Mouse (Mus musculus) urinary bladder, postnatal 25 days (tissue): ENCODE measurements around the gene Gtsf1l.
A peak's percentile ranks its signal among the peaks of the same experiment; 100 is the strongest.

Experiments used
- DNase-seq: peaks from one replicate; pipeline ENCODE4 v3.0.0; 2022; ENCODE audit warnings: low spot score

Gtsf1l gene

DNA sequence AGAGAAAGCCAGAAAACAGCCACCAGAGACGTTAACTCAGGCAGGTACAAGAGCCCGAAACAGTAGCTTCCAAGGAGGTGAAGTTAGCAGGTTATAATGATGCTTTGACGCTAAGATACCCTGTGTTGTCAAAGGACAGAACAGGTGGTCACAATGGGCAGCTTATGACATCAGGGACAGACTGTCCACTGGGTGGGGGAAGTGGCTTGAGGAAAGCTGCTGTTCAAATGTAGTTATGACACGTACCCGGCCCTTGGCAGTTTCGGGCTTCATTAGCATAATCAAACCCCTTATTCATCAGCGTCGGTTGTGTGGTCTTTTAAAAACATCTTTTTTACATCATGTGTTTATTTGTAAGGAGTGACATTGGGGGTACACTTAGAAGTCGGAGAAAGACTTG is at the start of gene Gtsf1l:
TSS of gene Gtsf1l (minus strand) at position 128 of the 400 bp plus-strand sequence.
- no peak for DNase-seq

DNA sequence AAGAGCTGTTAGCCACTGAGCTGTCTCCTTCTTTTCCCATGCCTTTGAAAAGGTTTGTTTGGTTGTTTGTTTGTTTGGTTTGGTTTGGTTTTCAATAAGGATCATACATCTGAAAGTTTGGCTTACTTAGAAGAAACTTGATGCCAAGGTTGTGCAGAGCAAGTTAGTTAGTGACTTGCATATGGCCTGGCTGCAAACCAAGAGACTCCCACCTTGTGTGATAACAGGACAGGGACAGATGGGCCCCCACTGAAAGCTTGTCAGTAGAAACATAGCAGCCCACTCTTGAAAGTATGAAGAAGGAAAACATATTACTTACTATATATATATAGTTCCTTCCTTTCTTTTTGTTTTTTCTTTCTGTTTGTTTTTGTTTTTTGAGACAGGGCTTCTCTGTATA is 49.3 kb upstream of the Gtsf1l start:
- DNase-seq: no peak

DNA sequence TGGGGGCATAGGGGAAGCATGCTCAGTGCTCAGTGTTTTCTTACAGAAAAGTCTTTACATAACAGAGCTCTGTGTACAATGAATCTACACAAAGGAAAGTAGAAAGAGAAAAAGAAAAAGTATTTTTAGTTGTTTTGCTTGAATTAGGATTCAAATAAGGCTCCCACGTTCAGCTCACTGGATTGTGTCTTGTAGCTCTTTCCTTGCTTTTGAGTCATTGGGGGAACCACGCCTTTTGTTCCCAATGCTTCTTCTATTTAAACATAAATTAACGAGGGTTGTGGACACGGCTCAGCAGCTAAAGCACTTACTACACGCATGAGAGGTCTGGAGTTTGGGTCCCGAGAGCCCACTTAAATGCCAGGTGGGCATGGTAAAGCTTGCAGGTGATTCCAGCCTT is 48.3 kb upstream of the Gtsf1l start:
- DNase-seq: no peak

GRCm38 (mm10) chr2:163132314-163132713 is 44.7 kb upstream of the Gtsf1l start:
- no peak for DNase-seq

DNA sequence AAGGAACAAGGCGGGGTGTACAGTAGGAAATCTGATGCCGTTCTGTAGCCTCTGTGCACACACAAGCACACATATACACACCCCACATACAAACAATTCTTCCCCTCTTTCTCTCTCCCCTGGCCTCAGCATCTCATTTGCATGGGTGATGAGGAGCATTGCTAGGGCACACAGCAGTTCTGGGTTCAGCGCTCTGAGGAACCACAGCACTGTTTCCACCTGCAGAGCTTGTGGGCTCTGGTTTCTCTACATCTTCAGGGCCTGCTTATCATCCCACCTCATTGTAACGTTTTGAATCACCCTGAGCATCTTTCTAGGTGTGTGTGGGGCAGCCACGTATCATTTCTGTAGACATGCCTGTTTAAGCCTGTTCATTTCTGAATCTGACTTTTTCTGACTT is 43.2 kb upstream of the Gtsf1l start:
- no peak for DNase-seq

- no peak for DNase-seq
Observed at GRCm38 (mm10) chr2:163123496-163123895, 35.8 kb upstream of the Gtsf1l start.

DNA sequence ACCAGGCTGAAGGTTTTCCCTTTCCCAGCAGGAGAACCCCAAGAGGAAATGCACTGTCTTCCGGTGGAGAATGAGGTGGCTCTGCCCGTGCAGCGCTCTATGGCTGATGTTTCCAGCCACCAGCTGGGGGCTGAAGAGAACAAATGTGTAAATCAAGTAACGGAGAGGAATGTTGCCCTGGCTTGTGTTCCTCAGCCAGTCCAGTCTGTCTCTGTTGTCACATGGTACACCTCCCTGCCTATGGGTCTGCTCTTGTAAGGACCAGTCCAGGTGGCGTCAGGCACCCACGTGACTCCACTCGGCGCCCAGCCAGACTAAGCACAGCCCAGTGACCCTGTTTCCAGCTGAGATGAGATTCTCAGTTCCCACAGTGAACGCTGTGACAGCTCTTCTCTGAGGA is 34.7 kb upstream of the Gtsf1l start:
- no peak for DNase-seq

- DNase-seq: no peak
Observed at GRCm38 (mm10) chr2:163121353-163121660, 33.7 kb upstream of the Gtsf1l start.

DNA sequence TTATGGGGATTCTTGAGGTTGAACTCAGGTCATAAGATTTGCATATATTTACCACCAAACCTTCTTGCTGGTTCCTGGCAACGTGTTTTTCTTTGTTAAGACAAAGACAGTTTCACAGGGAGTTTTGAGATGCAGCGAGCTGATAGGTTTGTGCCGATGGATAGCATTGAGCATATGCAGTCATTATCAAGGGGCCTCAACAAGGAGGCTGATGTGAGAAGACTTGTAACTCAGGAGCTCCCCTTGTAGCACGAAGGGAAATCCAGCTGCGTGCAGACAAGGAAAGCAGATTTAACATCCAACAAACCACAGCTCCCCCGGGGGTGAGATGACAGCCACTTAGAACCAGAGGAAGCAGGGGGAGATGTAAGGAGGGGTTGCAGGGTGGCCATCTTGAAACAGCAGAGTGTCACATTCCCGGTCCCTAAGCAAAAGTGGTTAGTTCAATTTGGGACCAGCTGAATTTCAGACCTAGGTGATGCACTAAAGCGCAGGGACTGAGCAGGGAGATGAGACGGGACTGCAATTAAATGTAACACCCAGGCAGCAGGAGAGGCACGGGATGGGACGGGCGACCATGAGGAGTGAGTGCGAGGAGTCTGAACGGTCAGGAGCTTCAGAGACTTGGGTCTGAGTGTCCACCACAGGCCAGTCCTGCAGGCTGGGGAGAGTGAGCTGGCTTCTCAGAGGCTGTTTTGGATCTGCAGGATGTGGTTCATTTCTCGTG is 33.1 kb upstream of the Gtsf1l start:
- no peak for DNase-seq

- DNase-seq: no peak
Observed at GRCm38 (mm10) chr2:163111413-163112201, 24.0 kb upstream of the Gtsf1l start.

GRCm38 (mm10) chr2:163110706-163111105 is 23.1 kb upstream of the Gtsf1l start:
- no peak for DNase-seq

- no peak for DNase-seq
Observed at GRCm38 (mm10) chr2:163108385-163108784, 20.7 kb upstream of the Gtsf1l start.

- DNase-seq: no peak
Observed at GRCm38 (mm10) chr2:163104086-163104770, 16.6 kb upstream of the Gtsf1l start.

DNA sequence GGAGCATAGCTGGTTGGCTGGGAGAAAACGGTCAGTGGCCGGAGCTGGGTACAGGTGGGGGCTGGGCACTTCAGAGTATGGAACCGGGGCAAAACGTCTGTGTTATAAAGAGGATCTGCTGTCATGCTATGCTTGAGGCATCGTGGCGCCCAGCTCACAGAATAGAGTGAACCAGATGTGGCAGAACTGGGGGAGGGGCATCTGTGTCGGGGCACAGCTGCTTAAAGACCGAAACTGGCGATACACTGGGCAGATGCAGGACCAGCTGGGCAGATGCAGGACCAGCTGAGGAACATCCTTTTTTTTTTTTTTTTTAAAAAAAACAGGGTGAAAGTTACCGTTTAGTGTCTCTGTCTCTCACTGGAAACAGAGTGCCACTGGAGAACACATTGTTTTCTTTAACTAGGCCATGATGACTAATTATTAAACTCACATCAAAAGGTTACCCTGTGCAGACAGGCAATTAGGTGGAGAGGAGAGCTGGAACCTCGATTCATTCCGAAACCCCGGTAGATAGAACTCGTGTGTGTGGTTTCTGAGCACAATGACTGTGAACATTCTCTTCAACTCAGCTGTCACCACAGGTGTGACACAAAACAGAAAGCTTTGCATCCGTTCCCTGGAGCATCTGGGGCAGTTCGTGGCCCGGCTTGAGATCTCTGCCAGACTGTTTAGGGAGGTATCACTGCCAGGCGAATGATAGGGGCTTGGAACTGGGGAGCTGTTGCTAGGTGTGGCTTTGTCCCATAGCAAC is 15.4 kb upstream of the Gtsf1l start:
- no peak for DNase-seq

GRCm38 (mm10) chr2:163102216-163102615 is 14.6 kb upstream of the Gtsf1l start:
- DNase-seq: no peak

- peak; percentile 69 for DNase-seq
Observed at GRCm38 (mm10) chr2:163101646-163102203, 14.1 kb upstream of the Gtsf1l start.

GRCm38 (mm10) chr2:163100551-163100950 is 12.9 kb upstream of the Gtsf1l start:
- DNase-seq: no peak

DNA sequence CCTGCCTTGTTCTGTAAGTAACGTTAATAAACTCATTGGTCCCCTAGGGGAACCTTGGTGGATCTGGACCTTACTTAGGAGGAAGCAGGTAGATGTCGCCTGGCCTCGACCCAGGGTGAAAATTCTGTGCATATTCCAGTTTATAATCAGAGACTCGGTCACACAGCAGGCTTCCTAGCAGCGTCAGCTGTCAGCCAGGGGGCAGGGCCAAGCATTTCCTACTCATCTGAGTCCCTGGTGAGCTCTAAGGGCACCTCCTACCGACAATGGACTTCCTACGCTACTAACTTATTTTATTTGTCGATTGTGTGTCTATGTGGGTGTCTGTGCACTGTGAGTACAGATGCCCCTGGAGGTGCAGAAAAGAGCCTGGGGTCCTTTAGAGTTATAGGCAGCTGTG is 12.3 kb upstream of the Gtsf1l start:
- DNase-seq: no peak

DNA sequence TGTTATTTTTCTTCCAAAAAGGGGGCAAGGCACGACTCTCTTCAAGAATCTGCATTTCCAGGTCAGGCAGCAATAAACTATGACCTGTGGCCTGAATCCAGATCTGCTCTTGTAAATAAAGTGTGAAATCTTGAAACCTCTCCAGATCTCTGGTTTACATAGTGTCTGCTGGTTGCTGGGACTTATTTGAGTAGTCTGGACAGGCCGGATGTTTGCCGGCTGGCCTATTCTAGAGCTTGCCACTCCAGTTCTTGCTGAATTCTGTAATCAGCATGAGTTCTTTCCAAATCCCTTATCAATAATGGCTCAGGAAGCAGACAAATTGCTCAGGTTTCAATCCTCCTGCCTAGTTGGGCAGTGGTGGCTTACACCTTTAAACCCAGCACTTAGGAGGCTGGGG is 8.1 kb upstream of the Gtsf1l start:
- DNase-seq: no peak

DNA sequence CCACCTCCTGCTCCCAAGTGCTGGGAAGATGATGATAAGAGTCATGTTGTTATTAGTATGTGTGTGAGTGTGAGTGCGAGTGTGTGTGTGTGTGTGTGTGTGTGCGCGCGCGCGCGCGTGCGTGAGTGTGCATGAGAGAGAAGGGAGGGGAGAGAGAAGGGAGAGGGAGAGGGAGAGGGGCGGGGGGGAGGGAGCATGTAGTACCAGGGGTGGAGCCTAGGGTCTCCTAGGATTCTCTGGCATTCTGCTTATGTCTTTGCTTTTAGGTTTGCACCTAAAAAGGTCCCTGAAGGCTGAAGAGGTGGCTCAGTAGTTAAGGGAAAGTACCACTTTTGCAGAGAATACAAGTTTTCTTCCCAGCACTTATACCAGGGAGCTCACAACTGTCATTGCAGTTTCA is 7.3 kb upstream of the Gtsf1l start:
- DNase-seq: no peak

DNA sequence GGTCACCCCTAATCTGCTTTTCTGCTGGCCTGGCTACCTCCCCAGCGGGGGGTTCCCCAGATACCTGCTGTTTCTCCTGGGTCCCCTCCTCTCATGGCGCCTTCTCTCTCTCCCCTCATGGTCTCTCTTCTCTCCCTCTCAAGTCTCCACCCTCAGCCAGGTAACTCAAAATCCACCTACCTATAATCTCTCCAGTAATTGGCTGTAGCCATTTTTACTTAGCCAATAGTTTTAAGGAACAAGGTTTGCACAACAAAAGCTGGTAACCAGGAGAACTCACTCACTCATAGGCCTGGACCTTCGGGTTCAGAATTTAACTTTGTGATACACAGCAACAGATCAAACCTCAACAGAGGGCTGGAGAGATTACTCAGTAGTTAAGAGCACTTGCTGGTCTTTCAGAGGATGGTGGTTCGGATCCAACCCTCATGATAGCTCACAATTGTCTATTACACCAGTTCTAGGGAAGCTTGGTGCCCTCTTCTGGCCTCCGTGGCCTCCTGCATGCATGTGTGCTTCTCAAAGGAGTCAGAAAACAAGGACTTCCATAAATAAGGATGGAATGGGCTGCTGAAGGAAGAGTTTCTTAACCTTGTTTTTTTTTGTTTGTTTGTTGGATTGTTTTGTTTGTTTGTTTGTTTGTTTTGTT is 1.9 kb upstream of the Gtsf1l start:
- no peak for DNase-seq

DNA sequence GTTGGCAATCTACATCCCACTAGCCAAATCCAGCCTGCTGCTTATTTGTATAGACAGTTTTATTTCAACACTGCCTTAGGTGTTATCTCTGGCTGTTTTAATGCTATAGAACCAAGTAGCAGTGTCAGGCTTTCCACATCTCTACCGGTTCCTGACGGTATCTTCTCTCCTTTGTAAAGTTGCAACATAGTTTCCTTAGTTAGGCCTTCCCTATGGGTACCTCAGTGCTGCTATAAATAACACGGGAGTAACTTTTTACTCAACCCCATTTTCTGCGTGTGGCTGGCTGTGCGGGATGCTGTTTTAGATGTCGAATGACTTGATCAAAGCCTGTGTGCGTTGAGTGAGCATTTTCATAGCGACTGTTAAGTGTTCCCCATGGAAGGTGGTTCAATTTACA is 1.1 kb downstream of the Gtsf1l start:
- DNase-seq: no peak
